Mouse (Mus musculus) heart, embryonic 11.5 days (tissue): ENCODE measurements around the gene Usp17lb. TPM values are rescaled to one million over a fixed set of nuclear protein-coding genes. Genes with fewer than 3 reads are reported as not detected.
"Not testable (repeated sequence)": the region's sequence is repeated elsewhere in the genome, so short reads cannot be mapped to it uniquely, and the experiment has no call there.

Experiments used
- ATAC-seq: fragments of 200-750 bp; cut with Nextera tagmentation; replicated peaks from 2 replicates; pipeline ENCODE4 v1.8.0; 2017; ENCODE audit warnings: moderate library complexity; ENCODE audit not compliant: insufficient number of reproducible peaks, low FRiP score, low TSS enrichment
- H3K27ac ChIP-seq: fragments of 300-500 bp; sonication (generic); 2 replicates; pipeline ENCODE4 v1.5.1; 2014; ENCODE audit warnings: mild to moderate bottlenecking, low read depth, low read length
- H3K27me3 ChIP-seq: fragments of 300-500 bp; sonication (generic); 2 replicates; pipeline ENCODE4 v1.6.1; 2014; ENCODE audit warnings: mild to moderate bottlenecking, low read length, mixed read lengths; ENCODE audit not compliant: control insufficient read depth, insufficient read depth
- H3K36me3 ChIP-seq: fragments of 300-500 bp; sonication (generic); 2 replicates; pipeline ENCODE4 v1.6.1; 2014; ENCODE audit warnings: mild to moderate bottlenecking, low read length, moderate library complexity, mixed read lengths; ENCODE audit not compliant: control insufficient read depth, insufficient read depth
- H3K4me1 ChIP-seq: fragments of 300-500 bp; sonication (generic); 2 replicates; pipeline ENCODE4 v1.6.1; 2014; ENCODE audit warnings: low read length; ENCODE audit not compliant: control insufficient read depth, insufficient read depth
- H3K4me2 ChIP-seq: fragments of 300-500 bp; sonication (generic); 2 replicates; pipeline ENCODE4 v1.6.1; 2014; ENCODE audit warnings: mild to moderate bottlenecking, moderate library complexity
- H3K4me3 ChIP-seq: fragments of 300-500 bp; sonication (generic); 2 replicates; pipeline ENCODE4 v1.5.1; 2014; ENCODE audit warnings: low read depth, low read length
- H3K9ac ChIP-seq: fragments of 300-500 bp; sonication (generic); 2 replicates; pipeline ENCODE4 v1.6.1; 2014; ENCODE audit warnings: mild to moderate bottlenecking, low read depth, low read length, moderate library complexity
- H3K9me3 ChIP-seq: fragments of 300-500 bp; sonication (generic); replicated peaks from 2 replicates; pipeline ENCODE4 v1.6.1; 2016; ENCODE audit warnings: low read length; ENCODE audit not compliant: control insufficient read depth
- WGBS: fragments of 180-500 bp; shearing (Covaris S2); extraction: QIAGEN DNeasy Blood & Tissue Kit; methylation state at CpG from one replicate; pipeline ENCODE4 v1.1.7; 2014; ENCODE audit not compliant: insufficient replicate concordance; 5-methylcytosine and 5-hydroxymethylcytosine counted together
- polyA plus RNA-seq: library from polyadenylated mRNA; unstranded; fragments of >200 nt; fragmentation: Nextera tagmentation; extraction: Ambion mirVana; gene quantifications from 2 replicates; pipeline ENCODE4 v1.2.1, GENCODE M21; 2014

Gene Usp17lb
- not detected in 2 replicates for polyA plus RNA-seq

- 41% methylated on average over 1 of the region's 1 CpGs for WGBS
- H3K9me3 ChIP-seq, result peaks cover 2% of the 10 kb centered on the region; the same call in 1 of the 2 replicates
- no peaks in the 10 kb centered on the region for H3K4me1 ChIP-seq
- ATAC-seq, result no peak
- H3K4me2 ChIP-seq, result no peak within 1 kb of the TSS
- no peak within 1 kb of the TSS for H3K4me3 ChIP-seq
- no peaks in the 10 kb centered on the region for H3K27me3 ChIP-seq
- no peak within 1 kb of the TSS for H3K9ac ChIP-seq
- H3K27ac ChIP-seq, result no peak within 1 kb of the TSS
- no peaks in the 10 kb centered on the region for H3K36me3 ChIP-seq
These were observed at the start of gene Usp17lb for GRCm38 (mm10) chr7:104842503-104842902. Gene Usp17lb (minus strand): TSS chr7:104842603.

GRCm38 (mm10) chr7:104877731-104878130 is 35.3 kb upstream of the Usp17lb start, which contains the start of gene Olfr665:
Gene Olfr665 (plus strand): TSS chr7:104878031.
- WGBS, result 40% methylated on average over 1 of the region's 1 CpGs
- Histone ChIP-seq H3K27ac (no peak within 1 kb of the TSS), H3K36me3 (no peaks in the 10 kb centered on the region), H3K4me1 (no peaks in the 10 kb centered on the region), H3K9ac (no peak within 1 kb of the TSS), H3K4me2 (no peak within 1 kb of the TSS), H3K27me3 (no peaks in the 10 kb centered on the region), H3K4me3 (no peak within 1 kb of the TSS), H3K9me3 (no peaks in the 10 kb centered on the region)
- ATAC-seq, result no peak

GRCm38 (mm10) chr7:104861381-104861780 is 19.0 kb upstream of the Usp17lb start:
- 72% methylated on average over 3 of the region's 3 CpGs for WGBS
- H3K4me1 ChIP-seq, result no peaks in the 10 kb centered on the region
- H3K27me3 ChIP-seq, result no peaks in the 10 kb centered on the region
- no peak overlapping the region for H3K27ac ChIP-seq
- no peak overlapping the region for H3K4me3 ChIP-seq
- no peak overlapping the region for H3K9ac ChIP-seq
- no peak overlapping the region for H3K4me2 ChIP-seq
- ATAC-seq, result no peak
- H3K36me3 ChIP-seq, result no peaks in the 10 kb centered on the region
- no peaks in the 10 kb centered on the region for H3K9me3 ChIP-seq

- no peaks in the 10 kb centered on the region for H3K4me1 ChIP-seq
- H3K4me3 ChIP-seq, result no peak overlapping the region
- WGBS, result 74% methylated on average over 1 of the region's 1 CpGs
- H3K36me3 ChIP-seq, result no peaks in the 10 kb centered on the region
- H3K27ac ChIP-seq, result no peak overlapping the region
- no peak for ATAC-seq
- H3K9ac ChIP-seq, result no peak overlapping the region
- no peak overlapping the region for H3K4me2 ChIP-seq
- H3K27me3 ChIP-seq, result no peaks in the 10 kb centered on the region
- H3K9me3 ChIP-seq, result no peaks in the 10 kb centered on the region
These were observed 15.3 kb upstream of the Usp17lb start for GRCm38 (mm10) chr7:104857683-104858082.

- H3K27me3 ChIP-seq, ATAC-seq, H3K9ac ChIP-seq, H3K4me3 ChIP-seq, H3K9me3 ChIP-seq, H3K4me1 ChIP-seq, H3K4me2 ChIP-seq, H3K36me3 ChIP-seq, H3K27ac ChIP-seq: not testable (repeated sequence)
- WGBS, result 74% methylated on average over 2 of the region's 2 CpGs
These were observed 14.3 kb upstream of the Usp17lb start, which contains the start of gene Usp17la for GRCm38 (mm10) chr7:104856709-104857108. Gene Usp17la (plus strand): TSS chr7:104857009.

- Histone ChIP-seq H3K36me3 (no peaks in the 10 kb centered on the region), H3K9me3 (no peaks in the 10 kb centered on the region), H3K4me2 (no peak overlapping the region), H3K4me1 (no peaks in the 10 kb centered on the region), H3K27ac (no peak overlapping the region), H3K4me3 (no peak overlapping the region), H3K9ac (no peak overlapping the region), H3K27me3 (no peaks in the 10 kb centered on the region)
- 77% methylated on average over 3 of the region's 3 CpGs for WGBS
- no peak for ATAC-seq
These were observed 12.9 kb upstream of the Usp17lb start for GRCm38 (mm10) chr7:104855248-104855750.

- ATAC-seq, H3K36me3 ChIP-seq, H3K4me1 ChIP-seq, H3K4me3 ChIP-seq, H3K27ac ChIP-seq, H3K9me3 ChIP-seq, H3K9ac ChIP-seq, H3K4me2 ChIP-seq, H3K27me3 ChIP-seq: not testable (repeated sequence)
- 70% methylated on average over 2 of the region's 2 CpGs for WGBS
These were observed 9.1 kb upstream of the Usp17lb start for GRCm38 (mm10) chr7:104851546-104851945.

- no peak overlapping the region for H3K9ac ChIP-seq
- ATAC-seq, result no peak
- H3K9me3 ChIP-seq, result peaks cover 2% of the 10 kb centered on the region; the same call in 1 of the 2 replicates
- no peak overlapping the region for H3K4me3 ChIP-seq
- 70% methylated on average over 1 of the region's 1 CpGs for WGBS
- no peak overlapping the region for H3K27ac ChIP-seq
- H3K4me1 ChIP-seq, result no peaks in the 10 kb centered on the region
- H3K4me2 ChIP-seq, result no peak overlapping the region
- no peaks in the 10 kb centered on the region for H3K27me3 ChIP-seq
- H3K36me3 ChIP-seq, result no peaks in the 10 kb centered on the region
These were observed 1.4 kb upstream of the Usp17lb start for GRCm38 (mm10) chr7:104843731-104844287.

GRCm38 (mm10) chr7:104810335-104810734 is 32.1 kb downstream of the Usp17lb start:
- not testable (repeated sequence) for H3K27ac ChIP-seq, H3K9ac ChIP-seq, H3K9me3 ChIP-seq, H3K4me3 ChIP-seq, H3K4me2 ChIP-seq, H3K36me3 ChIP-seq, ATAC-seq, H3K27me3 ChIP-seq, H3K4me1 ChIP-seq
- WGBS, result 72% methylated on average over 8 of the region's 8 CpGs
